Mouse (Mus musculus): ENCODE results near the gene Fam131c. TPM values are rescaled to one million over a fixed set of nuclear protein-coding genes. Genes with fewer than 3 reads are reported as not detected.

The Fam131c gene
- polyA plus RNA-seq, 1 experiment from 2014 or later = 42.5 TPM

DNA sequence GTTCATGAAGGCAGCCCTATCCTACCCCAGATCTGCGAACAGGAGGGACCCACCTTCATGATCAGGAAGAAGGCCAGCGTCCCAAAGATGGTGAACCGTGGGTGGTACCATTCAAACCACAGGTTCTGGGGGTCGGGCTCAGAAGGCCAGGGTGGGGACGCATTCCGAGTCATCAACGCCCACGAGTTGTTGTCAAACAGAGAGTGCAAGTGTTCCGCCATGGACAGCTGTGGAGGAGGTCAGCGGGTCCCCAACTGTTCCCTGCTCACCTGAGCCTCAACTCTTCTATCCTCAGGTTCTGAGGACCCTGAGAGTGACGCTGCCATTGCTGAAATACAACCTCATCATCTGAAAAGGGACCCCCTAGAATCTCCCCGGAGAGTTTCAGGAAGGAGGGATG, 23.3 kb downstream of the Fam131c start:
- no peaks in the 10 kb centered on the region for H3K4me1 ChIP-seq (replicated peaks)
- ATAC-seq (ENCODE audit: low FRiP score, low read depth) = no peak
- 0 out of 2 replicates have a peak, but pooled peaks cover 7% of the 10 kb centered on the region for H3K27me3 ChIP-seq
- no peak overlapping the region for H3K4me2 ChIP-seq
- 82% methylated on average over 12 of the region's 12 CpGs for WGBS
- no peak overlapping the region for H3K9ac ChIP-seq
- no peak overlapping the region for H3K4me3 ChIP-seq
- H3K27ac ChIP-seq (replicated peaks) = no peak overlapping the region
- no peaks in the 10 kb centered on the region for H3K9me3 ChIP-seq
- H3K36me3 ChIP-seq = no peaks in the 10 kb centered on the region

DNA sequence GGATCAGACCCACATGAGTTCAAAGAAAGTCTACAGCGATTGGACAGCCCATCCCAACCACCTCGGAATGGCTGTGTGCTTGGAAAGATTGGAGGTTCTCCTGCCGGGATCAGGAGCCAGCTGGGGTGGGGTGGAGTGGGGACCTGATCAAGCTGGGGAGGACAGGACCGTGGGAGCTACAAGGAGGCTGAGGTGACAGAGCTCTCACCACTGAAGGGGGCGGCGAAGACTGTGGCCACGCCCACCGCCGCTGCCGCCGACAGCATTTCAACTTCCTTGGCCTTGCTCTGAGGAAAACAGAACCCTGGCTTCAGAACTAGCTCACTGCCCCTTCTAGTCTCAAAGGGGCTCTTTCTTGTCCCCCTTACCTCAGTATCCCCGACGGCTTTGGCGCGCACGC, 26.7 kb downstream of the Fam131c start:
- H3K9me3 ChIP-seq = no peaks in the 10 kb centered on the region
- 14% methylated on average over 16 of the region's 16 CpGs for WGBS
- no peak for ATAC-seq (ENCODE audit: low FRiP score, low read depth)
- no peak overlapping the region for H3K9ac ChIP-seq
- 0 out of 2 replicates have a peak overlapping the region, but pooled peaks have one; percentile 9 for H3K4me2 ChIP-seq
- H3K27me3 ChIP-seq = 0 out of 2 replicates have a peak, but pooled peaks cover 6% of the 10 kb centered on the region
- H3K4me3 ChIP-seq = no peak overlapping the region
- no peaks in the 10 kb centered on the region for H3K36me3 ChIP-seq
- no peak overlapping the region for H3K27ac ChIP-seq (replicated peaks)
- no peaks in the 10 kb centered on the region for H3K4me1 ChIP-seq (replicated peaks)

DNA sequence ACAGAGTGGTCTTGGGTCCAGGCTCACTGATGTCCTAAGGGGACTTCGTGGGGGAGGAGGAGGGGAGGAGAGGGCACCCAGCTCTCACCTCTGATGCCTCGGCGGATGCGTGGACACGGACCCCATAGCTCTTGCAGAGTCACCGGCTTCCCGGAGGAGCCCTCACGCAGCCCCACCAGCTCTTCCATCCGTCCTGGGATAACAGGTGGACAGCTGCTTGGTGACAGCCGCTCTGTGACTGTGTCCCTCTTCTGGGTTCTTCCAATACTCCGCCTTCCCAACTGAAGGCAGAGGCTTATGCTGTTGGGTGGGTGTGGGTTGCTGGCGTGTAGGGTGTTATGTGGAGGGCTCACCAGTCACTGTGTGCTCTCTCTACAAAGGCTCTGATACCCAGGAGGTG, 29.8 kb downstream of the Fam131c start:
- no peak overlapping the region for H3K4me3 ChIP-seq
- no peak for ATAC-seq (ENCODE audit: low FRiP score, low read depth)
- H3K27me3 ChIP-seq = 0 out of 2 replicates have a peak, but pooled peaks cover 6% of the 10 kb centered on the region
- H3K4me1 ChIP-seq (replicated peaks) = no peaks in the 10 kb centered on the region
- no peaks in the 10 kb centered on the region for H3K36me3 ChIP-seq
- no peak overlapping the region for H3K9ac ChIP-seq
- 74% methylated on average over 12 of the region's 12 CpGs for WGBS
- H3K9me3 ChIP-seq = no peaks in the 10 kb centered on the region
- H3K4me2 ChIP-seq = no peak overlapping the region
- H3K27ac ChIP-seq (replicated peaks) = no peak overlapping the region

DNA sequence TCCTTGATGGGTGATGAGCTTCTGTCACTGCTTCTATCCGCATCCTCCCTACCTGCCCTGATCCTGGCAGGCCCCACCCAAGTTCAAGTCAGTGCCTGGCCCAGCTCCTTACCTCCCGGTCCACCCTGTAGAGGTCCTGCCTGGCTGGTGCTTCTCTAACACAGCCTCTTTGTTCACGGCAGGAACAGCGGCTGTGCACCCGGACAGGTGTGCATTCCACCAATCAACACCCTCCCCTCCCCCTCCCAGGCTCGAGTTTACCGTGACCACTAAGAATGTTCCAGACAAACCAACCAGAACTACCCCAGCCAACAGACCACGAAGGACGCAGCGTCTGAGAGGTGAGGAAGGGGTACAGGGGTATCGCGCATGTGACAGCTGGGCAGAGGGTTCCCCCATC, 30.5 kb downstream of the Fam131c start, which contains the start of gene Clcnka:
TSS of gene Clcnka (minus strand) at position 180 of the 400 bp plus-strand sequence.
- no peak within 1 kb of the TSS for H3K9ac ChIP-seq
- WGBS = 74% methylated on average over 12 of the region's 12 CpGs
- no peak within 1 kb of the TSS for H3K4me3 ChIP-seq
- no peak within 1 kb of the TSS for H3K27ac ChIP-seq (replicated peaks)
- H3K36me3 ChIP-seq = no peaks in the 10 kb centered on the region
- H3K4me2 ChIP-seq = no peak within 1 kb of the TSS
- H3K9me3 ChIP-seq = no peaks in the 10 kb centered on the region
- ATAC-seq (ENCODE audit: low FRiP score, low read depth) = no peak
- H3K27me3 ChIP-seq = 0 out of 2 replicates have a peak, but pooled peaks cover 6% of the 10 kb centered on the region
- no peaks in the 10 kb centered on the region for H3K4me1 ChIP-seq (replicated peaks)

DNA sequence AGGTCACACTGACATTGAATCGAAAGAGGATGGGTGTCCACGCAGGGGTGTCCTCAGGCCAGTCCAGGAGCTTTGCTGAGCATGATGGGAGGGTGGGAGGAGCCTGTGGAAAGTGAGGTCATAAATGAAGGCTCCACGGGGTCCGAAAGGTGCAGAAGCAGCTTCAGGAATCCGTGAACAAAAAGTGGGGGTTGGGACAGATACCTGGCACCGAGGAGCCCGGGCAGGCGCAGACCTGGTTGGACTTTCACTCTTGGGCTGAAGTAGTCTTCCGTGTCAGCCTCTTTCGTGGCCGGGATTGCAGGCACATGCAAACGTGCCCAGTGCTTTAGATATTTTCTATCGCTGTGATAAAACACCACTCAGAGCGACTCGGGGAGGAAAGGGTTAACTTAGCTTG, 32.2 kb downstream of the Fam131c start:
- ATAC-seq (ENCODE audit: low FRiP score, low read depth) = no peak
- no peaks in the 10 kb centered on the region for H3K9me3 ChIP-seq
- H3K9ac ChIP-seq = no peak overlapping the region
- H3K36me3 ChIP-seq = no peaks in the 10 kb centered on the region
- H3K4me1 ChIP-seq (replicated peaks) = peaks cover 7% of the 10 kb centered on the region
- H3K27ac ChIP-seq (replicated peaks) = no peak overlapping the region
- 0 out of 2 replicates have a peak, but pooled peaks cover 2% of the 10 kb centered on the region for H3K27me3 ChIP-seq
- no peak overlapping the region for H3K4me2 ChIP-seq
- no peak overlapping the region for H3K4me3 ChIP-seq
- 84% methylated on average over 15 of the region's 15 CpGs for WGBS

DNA sequence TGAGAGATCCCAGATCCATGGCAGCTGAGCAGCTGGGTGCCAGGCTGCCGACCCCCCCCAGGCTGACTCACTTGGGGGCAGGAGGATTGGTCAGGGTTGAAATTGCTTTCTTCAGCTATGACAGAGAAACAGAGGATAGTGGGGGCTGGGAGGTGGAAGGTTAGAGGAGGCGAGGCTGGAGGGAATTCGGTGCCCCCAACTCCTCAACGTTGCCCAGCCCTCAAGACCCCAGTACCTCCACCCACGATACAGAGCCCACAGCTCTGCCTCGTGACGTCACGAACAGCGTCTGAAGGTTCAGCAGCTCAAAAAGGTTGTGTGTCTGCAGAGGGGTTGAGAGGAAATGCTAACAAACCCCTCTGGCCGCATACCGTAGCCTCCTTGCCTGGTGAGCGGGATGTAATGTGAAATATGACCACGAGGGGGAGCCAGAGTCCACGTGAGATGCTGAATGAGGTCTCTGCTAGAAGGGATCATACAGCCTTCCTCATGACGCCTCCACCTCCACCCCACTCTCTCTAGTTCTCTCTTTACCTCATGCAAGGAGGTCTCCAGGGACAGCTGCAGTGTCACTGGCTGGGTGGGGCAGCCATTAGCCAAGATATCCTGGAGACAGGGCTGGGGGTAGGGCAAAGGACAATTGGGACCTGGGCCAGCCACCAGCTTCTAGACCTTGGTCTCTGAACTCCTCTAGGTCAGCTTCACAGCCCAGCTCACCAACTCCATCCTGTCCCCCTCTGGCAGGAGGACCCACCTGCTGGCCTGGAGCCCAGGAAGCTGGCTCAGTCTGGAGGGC, 36.7 kb downstream of the Fam131c start:
- WGBS = 14% methylated on average over 15 of the region's 15 CpGs

DNA sequence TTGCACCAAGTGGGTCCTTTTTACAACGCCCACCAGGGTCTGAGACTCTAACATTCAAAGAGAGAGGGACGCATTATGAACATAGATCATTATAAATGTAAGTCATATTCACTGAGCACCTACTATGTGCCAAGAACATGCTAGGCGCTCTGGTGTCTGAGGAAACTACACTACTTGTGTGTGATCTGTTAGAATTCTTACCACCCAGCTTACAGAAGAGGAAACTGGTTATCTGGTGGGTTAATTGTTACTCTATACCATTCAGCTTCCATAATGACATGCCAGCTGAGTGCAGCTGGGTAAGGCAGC, 37.2 kb downstream of the Fam131c start:
- no peak overlapping the region for H3K9ac ChIP-seq
- WGBS = 82% methylated on average over 3 of the region's 3 CpGs
- peaks cover 7% of the 10 kb centered on the region for H3K4me1 ChIP-seq (replicated peaks)
- no peaks in the 10 kb centered on the region for H3K36me3 ChIP-seq
- H3K4me3 ChIP-seq = no peak overlapping the region
- H3K4me2 ChIP-seq = no peak overlapping the region
- H3K27me3 ChIP-seq = no peaks in the 10 kb centered on the region
- no peak for ATAC-seq (ENCODE audit: low FRiP score, low read depth)
- no peaks in the 10 kb centered on the region for H3K9me3 ChIP-seq
- no peak overlapping the region for H3K27ac ChIP-seq (replicated peaks)

More for the DNA sequence above, 36.7 kb downstream of the Fam131c start:
- ATAC-seq (ENCODE audit: low FRiP score, low read depth) = peak; percentile 92
- Histone ChIP-seq H3K27ac (replicated peaks) (no peak overlapping the region), H3K9me3 (no peaks in the 10 kb centered on the region), H3K4me2 (peak overlapping the region; percentile 54), H3K4me3 (peak overlapping the region; percentile 22), H3K4me1 (replicated peaks) (peaks cover 7% of the 10 kb centered on the region), H3K27me3 (no peaks in the 10 kb centered on the region), H3K36me3 (no peaks in the 10 kb centered on the region), H3K9ac (peak overlapping the region; percentile 40; the same call in 1 of the 2 replicates)

DNA sequence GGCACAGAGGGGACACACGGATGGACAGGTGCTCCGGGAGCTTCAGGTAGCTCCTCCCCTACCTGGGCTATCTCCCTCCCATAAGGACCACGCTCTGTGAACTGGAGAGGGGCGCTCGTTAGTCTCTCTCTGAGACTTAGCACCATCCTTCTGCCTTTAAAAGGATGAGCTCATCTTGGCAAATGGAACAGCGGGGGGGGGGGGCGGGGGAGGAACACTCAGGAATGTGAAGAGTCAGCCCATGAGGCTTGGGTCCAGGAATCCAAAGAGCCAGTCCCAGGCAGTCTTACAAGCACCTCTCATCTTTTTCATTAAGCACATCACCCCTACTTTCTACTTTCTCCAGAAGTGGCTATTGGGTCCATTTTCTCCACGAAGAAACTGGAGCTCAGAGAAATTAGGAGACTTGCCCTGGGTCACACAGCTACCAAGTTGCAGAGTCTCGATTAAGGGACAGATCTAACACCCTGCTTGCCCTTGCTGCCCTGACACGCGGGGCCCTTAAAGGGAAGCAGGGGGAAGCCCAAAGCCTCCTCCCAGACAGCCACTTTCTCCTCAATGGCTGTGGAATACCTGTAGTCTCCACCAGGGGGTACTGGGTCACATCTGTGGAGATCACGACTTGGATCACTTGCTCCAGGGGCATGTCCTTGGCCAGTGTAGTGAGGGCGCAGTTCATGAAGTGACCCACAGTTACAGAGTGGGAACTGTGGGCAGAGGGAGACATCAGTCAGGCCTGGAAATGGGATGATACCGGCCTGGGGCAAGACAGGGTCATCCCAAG, 38.7 kb downstream of the Fam131c start:
- Histone ChIP-seq H3K36me3 (no peaks in the 10 kb centered on the region), H3K4me3 (no peak overlapping the region), H3K4me1 (replicated peaks) (peaks cover 7% of the 10 kb centered on the region), H3K4me2 (no peak overlapping the region), H3K9ac (no peak overlapping the region), H3K27ac (replicated peaks) (no peak overlapping the region), H3K27me3 (no peaks in the 10 kb centered on the region), H3K9me3 (no peaks in the 10 kb centered on the region)
- WGBS = 59% methylated on average over 14 of the region's 14 CpGs
- no peak for ATAC-seq (ENCODE audit: low FRiP score, low read depth)

DNA sequence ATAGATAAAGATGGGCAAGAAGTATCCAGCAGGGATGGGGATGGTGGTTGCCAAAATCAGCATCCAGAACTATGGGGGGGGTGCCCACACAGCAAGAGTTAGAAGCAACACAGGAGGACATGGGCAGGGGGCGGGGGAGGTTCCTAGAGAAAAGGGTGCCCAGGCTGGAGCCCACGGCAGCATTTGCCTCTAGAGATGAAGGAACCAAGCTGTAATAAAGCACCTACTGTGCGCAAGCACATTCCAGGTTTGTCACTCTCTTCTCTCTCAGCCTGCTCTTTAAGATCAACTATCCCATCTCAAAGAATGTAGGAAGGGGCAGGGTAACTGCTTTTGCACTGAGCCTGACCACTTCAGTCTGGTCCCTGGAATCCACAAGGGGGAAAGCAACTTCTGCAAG, 40.6 kb downstream of the Fam131c start:
- WGBS = 89% methylated on average over 3 of the region's 3 CpGs

DNA sequence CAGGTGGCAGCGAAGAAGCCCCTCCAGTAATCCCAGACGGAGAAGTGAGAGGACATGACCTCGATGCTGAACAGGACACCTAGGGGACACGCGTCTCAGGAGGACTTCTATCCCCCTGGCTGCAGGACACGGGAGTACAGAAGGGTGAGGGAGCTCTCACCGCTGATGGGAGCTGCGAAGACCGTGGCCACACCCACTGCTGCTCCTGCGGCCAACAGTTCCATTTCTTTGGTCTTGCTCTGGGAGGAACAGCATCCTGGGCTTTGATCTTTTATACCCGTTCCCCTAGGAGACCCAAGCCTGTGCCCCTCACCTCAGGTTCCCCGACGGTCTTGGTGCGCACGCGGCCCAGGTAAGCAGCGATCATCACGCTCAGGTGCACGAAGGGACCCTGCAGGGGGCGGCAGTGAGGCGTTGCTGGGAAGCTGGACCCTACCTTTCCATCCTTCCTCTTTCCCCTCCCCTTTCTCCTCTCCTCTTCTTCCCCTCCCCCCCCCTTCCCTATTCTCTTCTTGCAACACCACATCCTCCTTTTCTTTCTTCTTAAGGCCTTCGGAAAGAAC, 43.5 kb downstream of the Fam131c start:
- Histone ChIP-seq H3K27ac (replicated peaks) (no peak overlapping the region), H3K9ac (no peak overlapping the region), H3K4me2 (no peak overlapping the region), H3K4me3 (no peak overlapping the region), H3K9me3 (no peaks in the 10 kb centered on the region), H3K4me1 (replicated peaks) (no peaks in the 10 kb centered on the region), H3K27me3 (no peaks in the 10 kb centered on the region), H3K36me3 (no peaks in the 10 kb centered on the region)
- ATAC-seq (ENCODE audit: low FRiP score, low read depth) = no peak
- 14% methylated on average over 22 of the region's 22 CpGs for WGBS

More for the DNA sequence above, 40.6 kb downstream of the Fam131c start:
- Histone ChIP-seq H3K4me1 (replicated peaks) (peaks cover 7% of the 10 kb centered on the region), H3K4me2 (no peak overlapping the region), H3K4me3 (no peak overlapping the region), H3K27ac (replicated peaks) (no peak overlapping the region), H3K36me3 (no peaks in the 10 kb centered on the region), H3K27me3 (no peaks in the 10 kb centered on the region), H3K9me3 (no peaks in the 10 kb centered on the region), H3K9ac (no peak overlapping the region)
- no peak for ATAC-seq (ENCODE audit: low FRiP score, low read depth)

DNA sequence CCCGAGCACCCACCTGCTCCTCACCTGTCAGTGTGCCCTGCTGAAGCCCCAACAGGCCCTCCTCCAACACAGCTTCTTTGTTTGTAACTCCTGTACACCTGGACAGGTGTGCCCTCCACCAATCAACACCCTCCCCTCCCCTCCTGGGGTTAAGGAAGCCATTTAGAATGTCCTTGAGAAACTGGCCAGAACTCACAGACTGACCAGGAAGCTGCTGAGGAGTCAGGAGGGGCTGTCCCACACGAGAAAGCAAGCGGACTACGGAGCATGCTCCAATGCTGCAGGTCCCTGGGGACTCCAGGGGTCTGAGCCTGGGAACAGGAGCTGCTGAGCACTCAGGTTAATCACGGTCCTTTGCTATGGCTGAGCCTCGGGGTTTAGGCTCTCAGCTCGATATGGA, 47.9 kb downstream of the Fam131c start, which contains the start of gene Clcnkb:
TSS of gene Clcnkb (minus strand) at position 91 of the 400 bp plus-strand sequence.
- Histone ChIP-seq H3K9me3 (no peaks in the 10 kb centered on the region), H3K27me3 (no peaks in the 10 kb centered on the region)
- WGBS = 62% methylated on average over 7 of the region's 7 CpGs

More for the DNA sequence above, 47.9 kb downstream of the Fam131c start, which contains the start of gene Clcnkb:
- Histone ChIP-seq H3K36me3 (no peaks in the 10 kb centered on the region), H3K4me1 (replicated peaks) (no peaks in the 10 kb centered on the region), H3K4me2 (no peak within 1 kb of the TSS), H3K4me3 (no peak within 1 kb of the TSS), H3K27ac (replicated peaks) (no peak within 1 kb of the TSS), H3K9ac (no peak within 1 kb of the TSS)
- ATAC-seq (ENCODE audit: low FRiP score, low read depth) = no peak
